Mouse (Mus musculus) embryonic facial prominence, embryonic 15.5 days (tissue): ENCODE data around the gene Cbfa2t3. TPM values are rescaled to one million over a fixed set of nuclear protein-coding genes. Genes with fewer than 3 reads are reported as not detected.
A peak's percentile ranks its signal among the peaks of the same experiment; 100 is the strongest.

Experiments used
- ATAC-seq: fragments of 200-750 bp; cut with Nextera tagmentation; 2 replicates; pipeline ENCODE4 v1.8.0; 2017; ENCODE audit warnings: low read depth, moderate TSS enrichment; ENCODE audit not compliant: insufficient number of reproducible peaks, low FRiP score, low TSS enrichment
- H3K27ac ChIP-seq: fragments of 300-500 bp; sonication (generic); replicated peaks from 2 replicates; pipeline ENCODE4 v1.5.1; 2015; ENCODE audit warnings: mild to moderate bottlenecking, inconsistent platforms
- H3K27me3 ChIP-seq: fragments of 300-500 bp; sonication (generic); 2 replicates; pipeline ENCODE4 v1.6.1; 2015; ENCODE audit warnings: inconsistent platforms
- H3K36me3 ChIP-seq: fragments of 300-500 bp; sonication (generic); 2 replicates; pipeline ENCODE4 v1.6.1; 2015; ENCODE audit warnings: mild to moderate bottlenecking, inconsistent platforms
- H3K4me1 ChIP-seq: fragments of 300-500 bp; sonication (generic); 2 replicates; pipeline ENCODE4 v1.6.1; 2015; ENCODE audit warnings: inconsistent platforms
- H3K4me2 ChIP-seq: fragments of 300-500 bp; sonication (generic); replicated peaks from 2 replicates; pipeline ENCODE4 v1.6.1; 2015; ENCODE audit warnings: mild to moderate bottlenecking, inconsistent platforms
- H3K4me3 ChIP-seq: fragments of 300-500 bp; sonication (generic); replicated peaks from 2 replicates; pipeline ENCODE4 v1.5.1; 2015; ENCODE audit warnings: mild to moderate bottlenecking, inconsistent platforms
- H3K9ac ChIP-seq: fragments of 300-500 bp; sonication (generic); 2 replicates; pipeline ENCODE4 v1.6.1; 2015; ENCODE audit warnings: inconsistent platforms
- H3K9me3 ChIP-seq: fragments of 300-500 bp; sonication (generic); replicated peaks from 2 replicates; pipeline ENCODE4 v1.6.1; 2016; ENCODE audit warnings: inconsistent platforms
- WGBS: fragments of 180-500 bp; shearing (Covaris S2); methylation state at CpG from one replicate; pipeline ENCODE4 v1.1.7; 2015; 5-methylcytosine and 5-hydroxymethylcytosine counted together
- microRNA-seq: library from miRNA; unstranded; fragments of <30 nt; microRNA quantifications from one replicate; pipeline ENCODE4, GENCODE M21; 2016; ENCODE audit warnings: borderline number of aligned reads
- polyA plus RNA-seq: library from polyadenylated mRNA; unstranded; fragments of >200 nt; fragmentation: Nextera tagmentation; extraction: Ambion mirVana; gene quantifications from 2 replicates; pipeline ENCODE4 v1.2.1, GENCODE M21; 2015

Cbfa2t3 gene
- polyA plus RNA-seq, 1 experiment from 2014 or later, result 6.4 TPM

DNA sequence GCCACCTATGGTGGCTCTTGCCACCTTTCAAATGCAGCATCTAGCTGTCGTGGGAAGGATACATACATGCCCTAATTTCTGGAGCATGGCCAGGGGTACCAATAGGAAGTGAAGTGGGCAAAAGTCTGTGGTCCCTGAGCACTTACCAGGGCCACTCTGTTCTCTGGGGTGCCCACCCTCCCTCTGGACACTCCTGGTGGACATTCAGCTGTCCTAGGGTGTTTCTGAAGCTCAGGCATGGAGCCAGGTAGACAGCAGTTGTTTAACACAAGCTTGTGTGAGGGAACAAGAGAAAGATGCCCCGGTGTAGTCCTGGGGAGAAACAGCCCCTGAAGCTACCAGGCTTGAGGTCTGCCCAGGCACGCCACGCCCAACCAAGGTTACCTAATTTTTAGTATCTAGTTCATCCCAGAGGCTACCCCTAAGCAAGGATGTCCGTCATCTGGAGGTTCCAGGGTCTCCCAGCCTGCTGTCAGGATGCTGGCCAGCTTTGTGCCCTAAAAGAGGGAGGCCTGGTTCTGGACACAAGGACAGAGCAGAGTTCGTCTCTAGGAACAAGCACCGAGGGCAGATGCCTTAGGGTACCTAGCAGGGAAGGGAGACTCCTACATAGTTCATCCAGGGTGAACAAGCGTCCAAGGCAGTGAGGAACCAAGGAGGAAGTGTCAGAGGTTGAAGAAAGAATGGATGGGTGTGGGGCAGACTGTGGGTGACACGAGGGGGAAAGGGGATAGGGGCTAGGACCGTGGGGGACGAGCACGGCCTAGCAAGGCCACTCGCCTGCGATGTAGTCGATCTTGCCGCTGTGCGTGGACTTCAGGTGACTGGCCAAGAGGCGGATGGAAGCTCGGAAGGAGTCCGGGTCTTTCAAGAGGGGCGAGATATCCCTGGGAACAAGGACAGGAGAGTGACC, 122.9 kb downstream of the Cbfa2t3 start:
- Histone ChIP-seq H3K9ac (peak overlapping the region; percentile 69), H3K4me2 (peak overlapping the region; percentile 77), H3K9me3 (no peaks in the 10 kb centered on the region), H3K4me1 (peaks cover 48% of the 10 kb centered on the region), H3K27me3 (no peaks in the 10 kb centered on the region), H3K4me3 (peak overlapping the region; percentile 71), H3K27ac (peak overlapping the region; percentile 75), H3K36me3 (peaks cover 34% of the 10 kb centered on the region)
- WGBS, result 13% methylated on average over 21 of the region's 21 CpGs
- ATAC-seq, result peak; percentile 9; the same call in 1 of the 2 replicates

GRCm38 (mm10) chr8:122575286-122575685, 123.6 kb downstream of the Cbfa2t3 start:
- H3K4me2 ChIP-seq, result peak overlapping the region; percentile 77
- H3K36me3 ChIP-seq, result peaks cover 41% of the 10 kb centered on the region
- H3K27me3 ChIP-seq, result no peaks in the 10 kb centered on the region
- ATAC-seq, result no peak
- H3K4me3 ChIP-seq, result peak overlapping the region; percentile 71
- 0 out of 2 replicates have a peak overlapping the region, but pooled peaks have one; percentile 69 for H3K9ac ChIP-seq
- 0 out of 2 replicates have a peak overlapping the region, but pooled peaks have one; percentile 5 for H3K27ac ChIP-seq
- 63% methylated on average over 8 of the region's 8 CpGs for WGBS
- peaks cover 45% of the 10 kb centered on the region for H3K4me1 ChIP-seq
- no peaks in the 10 kb centered on the region for H3K9me3 ChIP-seq

Small RNA genes within 50 kb of the gene (microRNA-seq; reads per million reads assigned to microRNA genes)
- not detected for gene Mir6396

Other genes with a start within 250 kb of the Cbfa2t3 start
- 1.3 and 1.4 TPM in 2 replicates for gene Snai3, start 238.4 kb downstream of the Cbfa2t3 start, polyA plus RNA-seq
- gene Rnf166, start 223.0 kb downstream of the Cbfa2t3 start, polyA plus RNA-seq, result 53.2 and 54.6 TPM in 2 replicates
- 46.4 and 49.7 TPM in 2 replicates for gene Ctu2, start 223.0 kb downstream of the Cbfa2t3 start, polyA plus RNA-seq
- gene Piezo1, start 147.8 kb downstream of the Cbfa2t3 start, polyA plus RNA-seq, result 14.3 and 16.7 TPM in 2 replicates
- gene Cdt1, start 131.1 kb downstream of the Cbfa2t3 start, polyA plus RNA-seq, result 32.5 and 36.2 TPM in 2 replicates
- gene Aprt, start 122.2 kb downstream of the Cbfa2t3 start, polyA plus RNA-seq, result 298 and 312 TPM in 2 replicates
- 11.3 TPM in 2 replicates for gene Galns, start 87.6 kb downstream of the Cbfa2t3 start, polyA plus RNA-seq
- 54.5 and 62.3 TPM in 2 replicates for gene Trappc2l, start 87.5 kb downstream of the Cbfa2t3 start, polyA plus RNA-seq
- 0.63 and 1.2 TPM in 2 replicates for gene Pabpn1l, start 76.4 kb downstream of the Cbfa2t3 start, polyA plus RNA-seq
- gene Acsf3, start 76.4 kb upstream of the Cbfa2t3 start, polyA plus RNA-seq, result 17.1 and 17.2 TPM in 2 replicates
- 27.4 and 37.2 TPM in 2 replicates for gene Cdh15, start 148.9 kb upstream of the Cbfa2t3 start, polyA plus RNA-seq